Mouse (Mus musculus) bone marrow macrophage, adult 2 months (primary cell): ENCODE measurements around the gene Cs. TPM values are rescaled to one million over a fixed set of nuclear protein-coding genes. Genes with fewer than 3 reads are reported as not detected.
"Not testable (repeated sequence)": the region's sequence is repeated elsewhere in the genome, so short reads cannot be mapped to it uniquely, and the experiment has no call there.

ENCODE experiments used
- H3K27ac ChIP-seq: 2 replicates; pipeline ENCODE4 v1.5.1; 2012; ENCODE audit warnings: low read depth, low read length; ENCODE audit not compliant: insufficient read depth
- H3K4me1 ChIP-seq: 2 replicates; pipeline ENCODE4 v1.6.1; 2012; ENCODE audit warnings: low read length; ENCODE audit not compliant: control insufficient read depth, insufficient read depth
- H3K4me3 ChIP-seq: 2 replicates; pipeline ENCODE4 v1.5.1; 2012; ENCODE audit warnings: mild to moderate bottlenecking, low read length, moderate library complexity; ENCODE audit not compliant: insufficient read depth
- CTCF ChIP-seq: IDR thresholded peaks from 2 replicates; pipeline ENCODE4 v1.5.1; 2012; ENCODE audit warnings: low read depth, mild to moderate bottlenecking, low read length, moderate library complexity
- POLR2A ChIP-seq: IDR thresholded peaks from 2 replicates; pipeline ENCODE4 v1.6.1; 2012; ENCODE audit warnings: mild to moderate bottlenecking, low read depth, low read length, borderline replicate concordance
- polyA plus RNA-seq: library from polyadenylated mRNA; stranded (reverse); fragments of >200 nt; gene quantifications from 2 replicates; pipeline ENCODE4 v1.2.4, GENCODE M21; 2012; ENCODE audit not compliant: missing spikeins, insufficient read depth, insufficient read length

Cs gene
- polyA plus RNA-seq, 1 experiment: 109 TPM

- TF ChIP-seq POLR2A (no peak), CTCF (peak; percentile 15; the same call in 1 of the 2 replicates)
- Histone ChIP-seq H3K4me1 (peaks cover 3% of the 10 kb centered on the region), H3K27ac (no peak overlapping the region), H3K4me3 (no peak overlapping the region)
Observed at GRCm38 (mm10) chr10:128327610-128328009, 9.9 kb upstream of the Cs start.

DNA sequence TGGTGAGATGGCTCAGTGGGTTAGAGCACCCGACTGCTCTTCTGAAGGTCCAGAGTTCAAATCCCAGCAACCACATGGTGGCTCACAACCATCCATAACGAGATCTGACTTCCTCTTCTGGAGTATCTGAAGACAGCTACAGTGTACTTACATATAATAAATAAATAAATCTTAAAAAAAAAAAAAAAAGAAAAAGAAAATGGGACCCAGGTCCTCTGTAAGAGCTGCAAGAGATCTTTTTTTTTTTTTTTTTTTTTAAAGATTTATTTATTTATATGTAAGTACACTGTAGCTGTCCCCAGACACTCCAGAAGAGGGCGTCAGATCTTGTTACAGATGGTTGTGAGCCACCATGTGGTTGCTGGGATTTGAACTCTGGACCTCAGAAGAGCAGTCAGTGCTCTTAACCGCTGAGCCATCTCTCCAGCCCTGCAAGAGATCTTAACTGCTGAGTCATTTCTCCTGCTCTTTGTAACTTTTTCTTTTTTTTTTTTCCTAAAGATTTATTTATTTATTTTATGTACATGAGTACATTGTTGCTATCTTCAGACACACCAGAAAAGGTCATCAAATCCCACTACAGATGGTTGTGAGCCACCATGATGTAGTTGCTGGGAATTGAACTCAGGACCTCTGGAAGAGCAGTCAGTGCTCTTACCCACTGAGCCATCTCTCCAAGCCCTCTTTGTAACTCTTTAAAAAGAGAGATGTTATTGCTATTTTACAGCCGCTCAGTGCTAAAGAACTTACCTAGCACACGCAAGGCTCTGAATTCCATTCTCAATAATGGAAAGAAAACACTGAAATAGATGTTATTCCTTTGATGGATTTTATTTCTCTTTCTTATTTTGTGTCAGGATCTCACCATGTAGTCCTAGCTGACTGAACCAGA lies 4.9 kb upstream of the Cs start:
- not testable (repeated sequence) for H3K4me3 ChIP-seq, H3K4me1 ChIP-seq, H3K27ac ChIP-seq

DNA sequence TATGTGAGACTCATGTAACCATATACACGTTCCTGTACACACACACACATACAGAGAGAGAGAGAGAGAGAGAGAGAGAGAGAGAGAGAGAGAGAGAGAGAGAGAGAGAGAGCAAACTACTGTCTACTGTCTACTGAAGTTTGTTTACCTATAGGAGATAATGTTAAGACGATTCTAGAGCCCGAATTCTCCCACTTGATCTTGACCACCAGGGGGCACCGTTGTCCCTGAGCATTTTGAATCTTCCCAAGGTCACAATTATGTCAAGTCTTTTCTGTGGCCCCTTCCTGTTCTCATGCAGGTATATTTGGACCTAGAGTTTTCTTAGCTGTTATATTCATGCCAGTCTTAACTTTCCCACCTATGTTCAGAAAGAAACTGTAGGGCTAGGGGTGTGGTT lies 2.0 kb upstream of the Cs start:
- Histone ChIP-seq H3K27ac (no peak overlapping the region), H3K4me1 (peaks cover 9% of the 10 kb centered on the region), H3K4me3 (no peak overlapping the region)
- no peak for TF ChIP-seq CTCF
- no peak for TF ChIP-seq POLR2A

DNA sequence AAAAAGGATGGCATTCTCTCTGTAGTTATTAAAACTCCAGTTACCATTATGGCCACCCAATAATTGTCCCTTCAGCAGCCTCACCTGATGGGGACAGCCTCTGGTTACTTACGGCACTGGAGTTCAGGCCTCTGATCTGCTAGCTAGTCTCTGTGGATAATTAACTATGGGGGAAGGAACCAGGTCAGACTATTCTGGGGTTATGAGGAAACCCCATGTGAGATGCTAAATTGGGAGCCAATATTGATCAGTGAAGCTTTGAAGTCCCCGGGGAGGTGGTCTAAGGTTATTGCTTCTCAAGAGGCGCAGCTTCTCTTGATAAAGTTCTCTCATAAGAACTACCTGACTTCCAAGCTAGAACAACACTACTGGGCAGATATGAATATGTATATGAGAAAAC lies 1.3 kb upstream of the Cs start:
- Histone ChIP-seq H3K4me1 (peaks cover 13% of the 10 kb centered on the region), H3K27ac (no peak overlapping the region), H3K4me3 (no peak overlapping the region)
- TF ChIP-seq CTCF: no peak
- TF ChIP-seq POLR2A: no peak

GRCm38 (mm10) chr10:128336597-128336996 lies 937 bp upstream of the Cs start:
- Histone ChIP-seq H3K27ac (peak overlapping the region; percentile 69), H3K4me1 (peaks cover 17% of the 10 kb centered on the region), H3K4me3 (peak overlapping the region; percentile 60; the same call in 1 of the 2 replicates)
- no peak for TF ChIP-seq POLR2A
- TF ChIP-seq CTCF: no peak

GRCm38 (mm10) chr10:128338415-128338814 lies 881 bp downstream of the Cs start:
- Histone ChIP-seq H3K4me3 (peak overlapping the region; percentile 91), H3K27ac (peak overlapping the region; percentile 82), H3K4me1 (peaks cover 23% of the 10 kb centered on the region)
- TF ChIP-seq CTCF: no peak
- no peak for TF ChIP-seq POLR2A

GRCm38 (mm10) chr10:128338948-128339347 lies 1.4 kb downstream of the Cs start:
- TF ChIP-seq POLR2A (no peak), CTCF (no peak)
- Histone ChIP-seq H3K4me3 (peak overlapping the region; percentile 91; the same call in 1 of the 2 replicates), H3K4me1 (peaks cover 28% of the 10 kb centered on the region), H3K27ac (no peak overlapping the region)

GRCm38 (mm10) chr10:128340257-128340656 lies 2.7 kb downstream of the Cs start:
- Histone ChIP-seq H3K4me3 (no peak overlapping the region), H3K27ac (no peak overlapping the region), H3K4me1 (peaks cover 31% of the 10 kb centered on the region)
- TF ChIP-seq POLR2A: no peak
- no peak for TF ChIP-seq CTCF

DNA sequence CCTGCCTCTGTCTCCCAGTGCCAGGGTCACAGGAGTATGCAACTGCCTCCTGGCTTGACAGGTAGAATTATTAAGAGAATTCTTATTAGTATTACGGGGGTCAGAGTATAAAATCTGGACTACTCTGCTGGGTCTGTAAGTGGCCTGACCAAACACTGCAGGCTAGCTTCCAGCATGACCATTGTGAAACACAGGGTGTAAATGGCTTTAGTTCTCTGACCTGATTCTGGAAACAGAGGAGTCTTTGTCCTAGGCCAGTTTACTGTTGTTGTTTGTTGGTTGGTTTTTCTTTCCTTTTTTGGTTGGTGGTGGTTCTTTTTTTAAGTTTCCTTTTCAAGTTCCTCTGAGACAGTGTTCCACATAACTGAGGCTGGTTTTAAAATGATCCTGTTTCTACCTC lies 5.9 kb downstream of the Cs start:
- peaks cover 36% of the 10 kb centered on the region for H3K4me1 ChIP-seq
- no peak for TF ChIP-seq POLR2A
- no peak for TF ChIP-seq CTCF
- H3K4me3 ChIP-seq: no peak overlapping the region
- peak overlapping the region; percentile 38 for H3K27ac ChIP-seq

- TF ChIP-seq POLR2A (no peak), CTCF (no peak)
- Histone ChIP-seq H3K4me1 (peaks cover 31% of the 10 kb centered on the region), H3K27ac (peak overlapping the region; percentile 59), H3K4me3 (peak overlapping the region; percentile 40)
Observed at GRCm38 (mm10) chr10:128344568-128345275, 7.2 kb downstream of the Cs start.
